Mouse (Mus musculus) kidney, postnatal 0 days (tissue): ENCODE data around the gene Mb. TPM values are rescaled to one million over a fixed set of nuclear protein-coding genes. Genes with fewer than 3 reads are reported as not detected.
"Not testable (repeated sequence)": the region's sequence is repeated elsewhere in the genome, so short reads cannot be mapped to it uniquely, and the experiment has no call there.

Source experiments
- ATAC-seq: fragments of 200-750 bp; cut with Nextera tagmentation; replicated peaks from 2 replicates; pipeline ENCODE4 v1.8.0; 2017; ENCODE audit warnings: low read depth, moderate number of reproducible peaks, moderate TSS enrichment, moderate library complexity; ENCODE audit not compliant: low FRiP score
- DNase-seq: peaks from one replicate; pipeline ENCODE4 v3.0.0-alpha.2; 2016; ENCODE audit warnings: low spot score
- H3K27ac ChIP-seq: fragments of 300-500 bp; sonication (generic); 2 replicates; pipeline ENCODE4 v1.5.1; 2014; ENCODE audit warnings: mild to moderate bottlenecking
- H3K27me3 ChIP-seq: fragments of 300-500 bp; sonication (generic); 2 replicates; pipeline ENCODE4 v1.6.1; 2014; ENCODE audit warnings: low read length, mixed read lengths; ENCODE audit not compliant: insufficient read depth
- H3K36me3 ChIP-seq: fragments of 300-500 bp; sonication (generic); 2 replicates; pipeline ENCODE4 v1.6.1; 2014; ENCODE audit warnings: low read length, mixed read lengths; ENCODE audit not compliant: insufficient read depth
- H3K4me1 ChIP-seq: fragments of 300-500 bp; sonication (generic); replicated peaks from 2 replicates; pipeline ENCODE4 v1.6.1; 2014; ENCODE audit warnings: antibody characterized with exemption, low read length, mixed read lengths; ENCODE audit not compliant: insufficient read depth
- H3K4me2 ChIP-seq: fragments of 300-500 bp; sonication (generic); 2 replicates; pipeline ENCODE4 v1.6.1; 2014; ENCODE audit warnings: mild to moderate bottlenecking, low read length, moderate library complexity, mixed read lengths
- H3K4me3 ChIP-seq: fragments of 300-500 bp; sonication (generic); replicated peaks from 2 replicates; pipeline ENCODE4 v1.5.1; 2014; ENCODE audit warnings: low read depth, low read length
- H3K9ac ChIP-seq: fragments of 300-500 bp; sonication (generic); 2 replicates; pipeline ENCODE4 v1.6.1; 2014; ENCODE audit warnings: low read depth, low read length
- H3K9me3 ChIP-seq: fragments of 300-500 bp; sonication (generic); replicated peaks from 2 replicates; pipeline ENCODE4 v1.6.1; 2016; ENCODE audit warnings: low read length, inconsistent platforms, mixed read lengths
- CTCF ChIP-seq: IDR thresholded peaks from 2 replicates; pipeline ENCODE4 v1.5.1; 2016; ENCODE audit warnings: antibody characterized with exemption, low read depth, mild to moderate bottlenecking, moderate library complexity
- WGBS: fragments of 180-500 bp; shearing (Covaris S2); extraction: QIAGEN DNeasy Blood & Tissue Kit; methylation state at CpG from one replicate; pipeline ENCODE4 v1.1.7; 2014; 5-methylcytosine and 5-hydroxymethylcytosine counted together
- polyA plus RNA-seq: library from polyadenylated mRNA; unstranded; fragments of >200 nt; fragmentation: Nextera tagmentation; extraction: Ambion mirVana; gene quantifications from 2 replicates; pipeline ENCODE4 v1.2.1, GENCODE M21; 2015

Gene Mb
- polyA plus RNA-seq, 1 experiment from 2014 or later, result 0.76 TPM

GRCm38 (mm10) chr15:77070745-77071268, 20.3 kb upstream of the Mb start:
- Histone ChIP-seq H3K4me2 (no peak overlapping the region), H3K4me1 (0 out of 2 replicates have a peak, but pooled peaks cover 7% of the 10 kb centered on the region), H3K27ac (no peak overlapping the region), H3K9me3 (no peaks in the 10 kb centered on the region), H3K27me3 (no peaks in the 10 kb centered on the region), H3K9ac (no peak overlapping the region), H3K36me3 (no peaks in the 10 kb centered on the region), H3K4me3 (no peak overlapping the region)
- 86% methylated on average over 11 of the region's 11 CpGs for WGBS
- TF ChIP-seq CTCF, result no peak
- DNase-seq, result no peak
- no peak for ATAC-seq

DNA sequence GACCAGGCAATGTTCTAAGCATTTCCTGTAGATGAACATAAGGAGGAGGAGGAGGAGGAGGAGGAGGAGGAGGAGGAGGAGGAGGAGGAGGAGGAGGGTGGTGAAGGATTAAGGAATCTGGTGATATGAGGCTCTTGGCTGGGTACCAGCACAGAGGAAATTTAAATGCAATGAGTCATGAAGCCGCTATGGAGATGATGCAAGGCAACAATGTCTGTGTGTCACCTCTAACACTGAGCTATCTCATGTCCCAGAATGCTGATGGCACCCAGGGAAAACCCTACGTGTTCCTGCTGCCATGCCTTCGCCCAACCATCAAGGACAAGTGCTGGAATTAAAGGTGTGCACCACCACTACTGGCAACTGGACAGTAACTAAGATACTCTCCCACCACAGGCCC, 18.5 kb upstream of the Mb start:
- no peak overlapping the region for H3K27ac ChIP-seq
- H3K9ac ChIP-seq, result no peak overlapping the region
- H3K36me3 ChIP-seq, result no peaks in the 10 kb centered on the region
- H3K4me2 ChIP-seq, result no peak overlapping the region
- 0 out of 2 replicates have a peak, but pooled peaks cover 7% of the 10 kb centered on the region for H3K4me1 ChIP-seq
- DNase-seq (no peak), ATAC-seq (no peak)
- H3K9me3 ChIP-seq, result no peaks in the 10 kb centered on the region
- no peaks in the 10 kb centered on the region for H3K27me3 ChIP-seq
- TF ChIP-seq CTCF, result no peak
- no peak overlapping the region for H3K4me3 ChIP-seq
- 84% methylated on average over 3 of the region's 3 CpGs for WGBS

DNA sequence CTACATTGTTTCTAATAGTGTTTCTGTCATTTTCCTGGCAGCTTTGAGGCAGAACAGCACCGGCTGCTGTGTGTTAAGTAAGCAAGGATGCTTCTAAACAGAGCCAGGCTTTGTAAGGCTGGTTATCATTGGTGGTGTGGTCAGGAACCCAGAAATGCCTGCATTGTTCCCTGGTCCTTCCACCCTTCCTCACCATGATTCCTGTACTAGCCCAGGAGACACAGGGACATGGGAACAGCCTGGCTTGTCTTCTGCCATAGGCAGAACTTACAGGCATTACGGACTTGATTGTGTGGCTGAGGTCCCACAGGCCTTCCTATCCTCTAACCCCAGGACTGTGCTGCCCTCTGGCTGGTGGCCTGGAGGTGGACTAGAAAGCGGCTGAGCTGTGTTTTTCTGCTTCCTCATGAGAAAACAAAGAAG, 18.0 kb upstream of the Mb start:
- Histone ChIP-seq H3K9me3 (no peaks in the 10 kb centered on the region), H3K27me3 (no peaks in the 10 kb centered on the region), H3K9ac (no peak overlapping the region), H3K36me3 (no peaks in the 10 kb centered on the region), H3K27ac (no peak overlapping the region), H3K4me1 (0 out of 2 replicates have a peak, but pooled peaks cover 7% of the 10 kb centered on the region), H3K4me3 (no peak overlapping the region), H3K4me2 (no peak overlapping the region)
- 48% methylated on average over 3 of the region's 3 CpGs for WGBS
- no peak for ATAC-seq
- peak; percentile 51 for DNase-seq
- TF ChIP-seq CTCF, result peak; percentile 58

GRCm38 (mm10) chr15:77066233-77066632, 15.8 kb upstream of the Mb start:
- 79% methylated on average over 6 of the region's 6 CpGs for WGBS

DNA sequence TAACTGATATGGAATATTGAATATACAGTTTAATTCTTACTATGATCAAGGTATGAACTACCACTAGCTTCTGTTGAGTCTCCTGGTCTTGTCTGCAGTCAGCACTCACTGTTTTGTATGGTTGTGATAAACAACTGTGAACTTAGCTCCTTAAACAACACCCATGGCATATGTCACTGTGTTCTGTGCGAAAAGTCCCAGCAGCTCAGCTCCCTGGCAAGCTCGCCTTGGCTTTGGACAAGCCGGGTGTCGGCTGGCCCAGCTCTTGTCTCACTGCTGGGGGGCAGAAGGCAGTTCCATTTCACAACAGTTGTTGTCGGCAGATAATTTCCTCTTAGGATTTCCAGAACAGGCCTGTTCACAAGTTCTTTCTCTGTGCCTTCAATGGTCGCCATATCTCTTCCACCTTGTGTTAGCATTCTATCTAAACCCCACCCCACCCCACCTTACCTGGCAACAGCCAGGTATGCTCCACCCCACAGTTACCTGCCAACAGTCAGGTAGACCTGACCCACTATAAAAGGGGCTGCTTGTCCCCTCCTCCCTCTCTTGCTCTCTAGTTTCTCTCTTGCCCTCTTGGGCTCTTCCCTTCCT, 14.9 kb upstream of the Mb start:
- no peak overlapping the region for H3K9ac ChIP-seq
- DNase-seq, result no peak
- no peaks in the 10 kb centered on the region for H3K4me1 ChIP-seq
- no peaks in the 10 kb centered on the region for H3K27me3 ChIP-seq
- H3K4me3 ChIP-seq, result no peak overlapping the region
- H3K9me3 ChIP-seq, result no peaks in the 10 kb centered on the region
- no peak for ATAC-seq
- H3K4me2 ChIP-seq, result no peak overlapping the region
- no peaks in the 10 kb centered on the region for H3K36me3 ChIP-seq
- TF ChIP-seq CTCF, result no peak
- WGBS, result 91% methylated on average over 6 of the region's 6 CpGs
- no peak overlapping the region for H3K27ac ChIP-seq

More at GRCm38 (mm10) chr15:77066233-77066632, 15.8 kb upstream of the Mb start:
- Histone ChIP-seq H3K27me3 (no peaks in the 10 kb centered on the region), H3K9me3 (no peaks in the 10 kb centered on the region), H3K4me3 (no peak overlapping the region), H3K4me1 (no peaks in the 10 kb centered on the region), H3K9ac (no peak overlapping the region), H3K27ac (no peak overlapping the region), H3K4me2 (no peak overlapping the region), H3K36me3 (no peaks in the 10 kb centered on the region)
- TF ChIP-seq CTCF, result no peak
- DNase-seq, result no peak
- ATAC-seq, result no peak

DNA sequence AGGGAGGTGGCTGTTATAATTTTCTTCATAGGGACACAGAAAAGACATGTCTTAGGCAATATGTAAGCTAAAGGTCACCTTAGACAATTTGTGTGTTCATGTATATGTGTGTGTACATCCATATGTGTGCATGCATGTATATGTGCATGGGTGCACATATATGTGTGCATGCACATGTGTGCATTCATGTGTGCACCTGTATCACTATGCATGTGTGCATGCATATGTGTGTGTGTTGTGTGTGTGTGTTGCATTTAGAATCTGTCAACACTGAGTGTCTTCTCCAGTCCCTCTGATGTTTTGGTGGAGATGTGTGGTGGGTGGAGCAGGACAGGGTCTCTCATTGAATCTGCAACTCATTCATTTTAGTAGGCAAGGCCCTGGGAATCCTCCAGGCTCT, 12.3 kb upstream of the Mb start:
- no peak for DNase-seq
- ATAC-seq, result no peak
- no peaks in the 10 kb centered on the region for H3K4me1 ChIP-seq
- no peaks in the 10 kb centered on the region for H3K27me3 ChIP-seq
- H3K4me2 ChIP-seq, result no peak overlapping the region
- no peak for TF ChIP-seq CTCF
- no peak overlapping the region for H3K9ac ChIP-seq
- H3K27ac ChIP-seq, result no peak overlapping the region
- H3K9me3 ChIP-seq, result no peaks in the 10 kb centered on the region
- H3K4me3 ChIP-seq, result no peak overlapping the region
- H3K36me3 ChIP-seq, result no peaks in the 10 kb centered on the region

DNA sequence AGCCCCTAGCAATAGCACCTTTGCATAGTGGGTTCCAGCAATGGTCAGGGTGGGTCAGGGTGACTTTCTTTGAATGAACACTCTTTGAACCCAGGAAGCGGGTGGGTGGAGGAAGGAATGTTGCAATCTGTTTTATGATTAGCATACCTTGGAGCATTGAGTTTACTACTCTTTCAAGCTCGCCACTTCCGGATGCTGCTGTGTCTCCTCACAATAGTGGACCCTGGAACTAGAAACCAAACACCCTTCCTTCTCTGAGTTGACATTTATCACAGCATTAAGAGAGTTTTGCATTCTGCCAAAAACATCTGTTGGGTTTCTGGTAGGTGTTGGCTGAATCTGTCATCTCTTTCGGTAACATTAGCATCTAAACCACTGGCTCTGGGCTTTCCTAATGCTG, 8.9 kb upstream of the Mb start:
- H3K36me3 ChIP-seq, H3K9me3 ChIP-seq, DNase-seq, H3K27me3 ChIP-seq, ATAC-seq, H3K9ac ChIP-seq, H3K27ac ChIP-seq, H3K4me3 ChIP-seq, H3K4me2 ChIP-seq: not testable (repeated sequence)
- H3K4me1 ChIP-seq, result 0 out of 2 replicates have a peak, but pooled peaks cover 11% of the 10 kb centered on the region
- WGBS, result 92% methylated on average over 4 of the region's 4 CpGs
